Mouse (Mus musculus) T-helper 17 cell (primary cell): ENCODE measurements at regions not wholly inside any gene's neighbourhood (a gene's known extent, or its start where the extent isn't known, plus 50 kb on each side); places are given as distances from the start of the nearest gene placed in this dataset.

Source experiments
- in situ Hi-C, 2 experiments: fragments of 300-600 bp; cut with MboI, MseI; formaldehyde crosslinking; loops; 1 replicate in 1 of 2; 2 replicates in 1 of 2; pipeline ENCODE4 v1.15.1; 2025; ENCODE audit warnings: high pct_unique_total_duplicates in 2 of 2

DNA sequence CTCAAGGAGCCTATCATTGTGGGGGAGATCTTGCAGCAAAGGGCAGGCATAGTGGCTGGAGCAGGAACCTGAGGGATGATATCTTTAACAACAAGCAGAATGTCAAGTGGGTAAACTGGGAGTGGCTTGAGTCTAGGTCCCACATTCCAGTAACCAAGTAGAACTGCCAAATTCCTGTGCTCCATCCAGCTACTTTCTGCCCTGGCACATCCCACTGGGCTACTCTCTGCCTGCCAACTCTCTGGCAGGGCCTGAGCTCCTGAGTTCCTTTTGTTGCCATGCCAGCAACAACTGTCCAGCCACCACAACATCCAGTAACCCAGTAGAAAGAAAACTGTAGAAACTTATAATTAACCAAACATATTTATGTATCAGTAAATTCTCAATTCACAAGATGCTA is 1088.8 kb upstream of the Tenm4 start:
- in situ Hi-C loops = no loop called here

DNA sequence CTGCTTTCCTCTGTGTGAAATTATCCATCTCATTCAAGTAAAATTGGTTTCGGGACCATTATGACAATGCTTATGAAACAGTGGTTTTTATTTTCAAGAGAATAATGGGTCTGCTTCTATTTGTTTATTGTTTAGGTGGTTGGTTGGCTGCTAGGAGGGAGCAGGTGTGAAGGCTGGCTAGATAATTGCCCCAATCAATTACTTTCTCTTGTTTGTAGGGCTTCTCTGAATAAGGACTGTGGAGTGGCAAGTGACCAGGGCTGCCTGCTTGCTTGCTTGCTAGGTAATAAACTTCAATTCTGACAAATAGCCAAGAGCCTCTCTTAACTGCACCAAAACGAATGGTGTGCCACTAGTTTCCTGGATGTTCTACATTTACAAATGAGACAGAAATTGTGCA is 1086.7 kb upstream of the Tenm4 start:
- in situ Hi-C loops = no loop called here

- in situ Hi-C loops = loop anchor here in 1 of 2 experiments (5.0 to 10.0 kb wide), 2 partner anchors 49 to 1787 kb away; no protein-coding TSS in a partner anchor
Observed at GRCm38 (mm10) chr7:95091360-95091759, 1079.7 kb upstream of the Tenm4 start.

GRCm38 (mm10) chr7:95129020-95129419 is 1042.0 kb upstream of the Tenm4 start:
- in situ Hi-C loops = no loop called here

DNA sequence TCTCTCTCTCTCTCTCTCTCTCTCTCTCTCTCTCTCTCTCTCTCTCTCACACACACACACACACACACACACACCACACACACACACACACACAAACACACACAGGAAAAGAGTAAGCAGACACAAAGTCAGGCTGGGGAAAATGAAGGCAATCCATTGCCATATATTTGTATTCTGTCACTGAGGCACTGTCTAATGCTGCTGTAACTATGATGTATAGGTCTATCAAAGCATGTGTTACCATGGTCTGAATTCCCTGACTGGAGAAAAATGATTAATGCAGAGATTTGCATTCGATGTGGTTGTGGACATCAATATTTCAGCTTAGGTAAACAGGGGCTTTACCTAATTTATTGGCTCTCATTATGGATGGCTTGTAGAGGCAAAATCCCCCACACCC is 1038.0 kb upstream of the Tenm4 start:
- in situ Hi-C loops = no loop called here

- in situ Hi-C loops = no loop called here
Observed at GRCm38 (mm10) chr7:95134062-95134625, 1036.9 kb upstream of the Tenm4 start.

DNA sequence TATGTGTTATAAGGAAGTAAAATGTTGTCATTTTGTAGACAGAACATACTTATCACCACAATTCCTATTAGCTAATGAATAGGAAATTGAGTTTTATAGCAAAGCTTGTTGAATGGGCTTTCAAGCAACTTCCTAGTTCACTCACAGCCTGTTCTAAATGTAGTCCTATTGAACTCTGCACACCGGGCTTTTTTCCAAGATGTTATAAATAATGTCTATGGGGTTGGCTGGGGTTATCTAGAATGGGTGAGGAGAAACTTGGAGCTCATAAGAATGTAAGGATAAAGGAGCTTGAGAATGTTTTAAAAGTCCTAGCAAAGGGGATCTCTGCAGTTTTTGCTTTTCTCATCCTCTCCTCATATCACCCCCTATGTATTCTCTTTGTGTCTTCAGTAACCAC is 1029.3 kb upstream of the Tenm4 start:
- in situ Hi-C loops = no loop called here

DNA sequence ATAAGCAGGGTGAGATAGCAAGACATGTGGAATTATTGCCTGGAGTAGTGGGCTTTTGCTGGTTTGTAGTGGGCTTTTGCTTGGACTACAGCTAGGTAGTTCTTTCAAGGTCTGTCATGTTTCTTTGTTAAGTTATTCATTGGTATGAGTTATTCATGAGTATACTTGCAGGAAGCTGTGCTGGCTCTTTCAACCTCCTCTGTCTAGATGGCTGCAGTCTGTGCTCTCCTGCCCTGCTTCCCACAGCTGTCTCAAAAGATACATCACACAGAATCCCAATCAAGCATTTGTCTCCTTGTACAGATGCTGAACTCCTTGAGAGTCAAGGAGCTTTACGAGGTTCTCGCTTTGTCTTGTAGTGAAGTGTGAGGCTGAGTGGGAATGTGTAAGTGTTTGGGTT is 1028.0 kb upstream of the Tenm4 start:
- in situ Hi-C loops = no loop called here
